Mouse (Mus musculus): ENCODE results near the gene Foxj3. TPM values are rescaled to one million over a fixed set of nuclear protein-coding genes. Genes with fewer than 3 reads are reported as not detected.

Gene Foxj3
- polyA plus RNA-seq, 1 experiment: 19.1 TPM

DNA sequence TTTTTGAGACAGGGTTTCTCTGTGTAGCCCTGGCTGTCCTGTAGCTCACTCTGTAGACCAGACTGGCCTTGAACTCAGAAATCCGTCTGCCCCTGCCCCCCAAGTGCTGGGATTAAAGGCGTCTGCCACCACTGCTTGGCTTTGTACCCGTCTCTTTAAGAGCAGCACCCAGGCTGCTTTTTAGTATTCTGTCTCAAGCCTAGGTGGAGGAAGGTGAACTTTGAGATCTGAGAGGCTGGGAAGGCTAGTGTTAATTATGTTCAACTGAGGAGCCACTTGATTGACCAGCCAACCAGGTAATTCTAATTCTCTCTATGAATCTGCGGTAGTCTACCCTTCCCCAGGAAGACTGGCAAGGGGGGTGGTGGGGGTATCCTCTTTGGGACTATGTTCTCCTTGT is 632 bp downstream of the Foxj3 start:
- H3K4me3 ChIP-seq (ENCODE audit: insufficient read depth, low read depth, low read length): no peak overlapping the region
- peaks cover 10% of the 10 kb centered on the region; the same call in 1 of the 2 replicates for H3K4me1 ChIP-seq (ENCODE audit: control insufficient read depth, insufficient read depth, low read length)
- H3K36me3 ChIP-seq (ENCODE audit: control insufficient read depth, insufficient read depth, low read length): no peaks in the 10 kb centered on the region
- 57% methylated on average over 4 of the region's 4 CpGs for WGBS
- no peak overlapping the region for H3K27ac ChIP-seq (ENCODE audit: insufficient read depth, low read depth, low read length)
- TF ChIP-seq CTCF (conservative IDR thresholded peaks at IDR 0.05; ENCODE audit: insufficient read depth, insufficient read length, low read depth, low read length) (no peak), POLR2A (IDR thresholded peaks at IDR 0.05; ENCODE audit: low read depth, low read length) (no peak)
- no peaks in the 10 kb centered on the region for H3K27me3 ChIP-seq (replicated peaks; ENCODE audit: control insufficient read depth, insufficient read depth, low read length)
- DNase-seq: peak; percentile 62

DNA sequence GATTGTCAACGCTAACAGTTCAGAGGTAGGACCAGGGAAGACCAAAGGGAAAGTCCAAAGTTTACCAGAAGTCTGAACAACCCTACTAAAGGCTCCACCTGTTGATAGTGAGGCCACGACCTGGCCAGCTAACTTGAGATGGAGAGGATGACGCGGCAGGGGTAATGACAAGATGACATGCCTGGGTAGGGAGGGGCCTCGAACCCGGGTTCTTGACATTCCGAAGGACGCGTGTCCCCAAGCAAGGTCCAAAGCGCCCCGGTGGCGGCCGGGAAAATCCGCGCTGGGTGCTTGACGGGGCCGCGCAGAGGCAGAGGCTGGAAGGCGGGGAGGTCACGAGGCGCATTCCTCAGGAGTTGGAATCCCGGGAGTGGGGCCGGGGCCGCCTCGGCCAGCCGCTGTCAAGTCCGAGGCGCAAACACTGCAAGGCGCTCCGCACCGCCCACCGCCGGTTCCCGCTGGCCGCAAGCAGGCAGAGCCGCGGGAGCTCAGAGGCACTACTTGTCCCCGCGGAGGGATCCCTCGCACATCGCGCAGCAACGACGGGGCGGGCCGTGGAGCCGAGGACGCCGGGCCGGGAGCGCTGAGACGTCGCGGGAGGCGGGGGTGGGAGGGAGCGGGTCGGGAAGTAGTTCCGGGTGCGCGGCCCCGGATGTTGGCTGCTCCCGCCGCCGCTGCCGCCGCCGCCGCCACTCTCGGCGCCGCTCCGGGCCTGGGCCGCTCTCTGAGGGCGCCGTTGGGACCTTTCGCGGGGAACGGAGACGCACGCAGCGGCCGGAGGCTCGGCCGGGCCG is 2.4 kb downstream of the Foxj3 start, which contains the start of gene Frg2f1:
Frg2f1 (minus strand) TSS at position 499 of the 794 bp plus-strand sequence.
- Histone ChIP-seq H3K4me3 (ENCODE audit: insufficient read depth, low read depth, low read length) (peak within 1 kb of the TSS; percentile 87), H3K36me3 (ENCODE audit: control insufficient read depth, insufficient read depth, low read length) (no peaks in the 10 kb centered on the region), H3K27ac (ENCODE audit: insufficient read depth, low read depth, low read length) (peak within 1 kb of the TSS; percentile 97), H3K4me1 (ENCODE audit: control insufficient read depth, insufficient read depth, low read length) (peaks cover 10% of the 10 kb centered on the region; the same call in 1 of the 2 replicates), H3K27me3 (replicated peaks; ENCODE audit: control insufficient read depth, insufficient read depth, low read length) (no peaks in the 10 kb centered on the region)
- peak; percentile 97 for DNase-seq
- under 1% methylated on average over 78 of the region's 85 CpGs for WGBS
- TF ChIP-seq CTCF (conservative IDR thresholded peaks at IDR 0.05; ENCODE audit: insufficient read depth, insufficient read length, low read depth, low read length) (no peak), POLR2A (IDR thresholded peaks at IDR 0.05; ENCODE audit: low read depth, low read length) (no peak)

DNA sequence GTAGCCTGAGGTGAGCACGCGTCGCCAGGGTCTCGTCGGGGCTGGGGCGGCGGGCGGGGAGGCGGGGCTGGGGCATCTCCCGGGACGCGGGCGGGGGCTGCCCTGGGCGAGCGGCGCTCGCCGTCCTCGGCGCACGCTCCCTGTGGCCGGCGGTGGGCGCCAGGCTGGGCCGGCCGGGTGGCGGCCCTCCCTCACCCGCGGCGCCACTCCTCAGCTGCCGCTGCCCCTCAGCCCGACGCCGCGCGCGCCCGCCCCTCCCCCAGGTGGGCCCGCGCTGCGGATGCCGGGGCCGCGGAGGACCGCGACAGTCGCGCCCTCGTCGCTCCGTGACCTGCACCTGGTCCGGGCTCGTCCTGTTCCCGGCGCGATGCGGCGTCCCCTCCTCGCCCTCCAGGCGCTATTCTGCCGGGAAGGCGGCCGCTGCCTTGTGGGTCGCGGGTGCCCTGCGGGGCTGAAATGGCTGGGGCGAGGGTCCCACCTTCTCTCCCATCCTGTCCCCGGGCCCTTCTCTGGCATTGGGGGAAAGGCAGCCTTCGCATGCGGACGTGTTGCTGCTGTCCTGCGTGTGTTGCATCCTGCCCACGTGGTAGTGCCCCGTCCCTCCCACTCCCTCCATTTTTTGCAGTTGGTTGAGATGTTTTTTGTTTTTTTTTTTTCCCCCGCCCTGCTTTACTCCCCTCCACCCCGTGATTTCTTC is 3.2 kb downstream of the Foxj3 start:
- DNase-seq: peak; percentile 42
- Histone ChIP-seq H3K4me3 (ENCODE audit: insufficient read depth, low read depth, low read length) (peak overlapping the region; percentile 87), H3K27me3 (replicated peaks; ENCODE audit: control insufficient read depth, insufficient read depth, low read length) (no peaks in the 10 kb centered on the region), H3K36me3 (ENCODE audit: control insufficient read depth, insufficient read depth, low read length) (no peaks in the 10 kb centered on the region), H3K4me1 (ENCODE audit: control insufficient read depth, insufficient read depth, low read length) (peaks cover 10% of the 10 kb centered on the region; the same call in 1 of the 2 replicates), H3K27ac (ENCODE audit: insufficient read depth, low read depth, low read length) (peak overlapping the region; percentile 86)
- TF ChIP-seq POLR2A (IDR thresholded peaks at IDR 0.05; ENCODE audit: low read depth, low read length) (no peak), CTCF (conservative IDR thresholded peaks at IDR 0.05; ENCODE audit: insufficient read depth, insufficient read length, low read depth, low read length) (no peak)
- WGBS: under 1% methylated on average over 63 of the region's 76 CpGs

DNA sequence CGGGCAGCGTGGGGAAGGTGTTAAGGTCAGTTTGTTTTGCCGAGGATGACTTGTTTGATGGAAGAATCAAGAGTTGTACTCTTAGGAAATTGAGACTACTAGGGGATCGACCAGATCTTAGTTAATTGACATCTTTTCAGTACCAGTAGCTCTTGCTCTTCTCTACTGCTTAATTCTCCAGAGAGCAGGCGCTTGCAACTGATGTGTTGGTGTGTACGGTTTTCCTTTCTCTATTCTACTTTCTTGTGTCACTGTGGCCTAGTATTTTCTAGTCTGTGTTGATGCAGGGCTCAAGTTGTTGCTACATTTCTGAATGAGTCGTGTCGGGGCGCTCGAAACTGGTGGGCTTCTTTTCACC is 3.7 kb downstream of the Foxj3 start:
- no peak for TF ChIP-seq POLR2A (IDR thresholded peaks at IDR 0.05; ENCODE audit: low read depth, low read length)
- TF ChIP-seq CTCF (conservative IDR thresholded peaks at IDR 0.05; ENCODE audit: insufficient read depth, insufficient read length, low read depth, low read length): no peak
- peaks cover 10% of the 10 kb centered on the region; the same call in 1 of the 2 replicates for H3K4me1 ChIP-seq (ENCODE audit: control insufficient read depth, insufficient read depth, low read length)
- 6% methylated on average over 10 of the region's 10 CpGs for WGBS
- no peak for DNase-seq
- H3K27ac ChIP-seq (ENCODE audit: insufficient read depth, low read depth, low read length): peak overlapping the region; percentile 59
- peak overlapping the region; percentile 87 for H3K4me3 ChIP-seq (ENCODE audit: insufficient read depth, low read depth, low read length)
- H3K36me3 ChIP-seq (ENCODE audit: control insufficient read depth, insufficient read depth, low read length): no peaks in the 10 kb centered on the region
- H3K27me3 ChIP-seq (replicated peaks; ENCODE audit: control insufficient read depth, insufficient read depth, low read length): no peaks in the 10 kb centered on the region

- Histone ChIP-seq H3K36me3 (ENCODE audit: control insufficient read depth, insufficient read depth, low read length) (no peaks in the 10 kb centered on the region), H3K4me3 (ENCODE audit: insufficient read depth, low read depth, low read length) (no peak overlapping the region), H3K27ac (ENCODE audit: insufficient read depth, low read depth, low read length) (no peak overlapping the region), H3K4me1 (ENCODE audit: control insufficient read depth, insufficient read depth, low read length) (peaks cover 12% of the 10 kb centered on the region), H3K27me3 (replicated peaks; ENCODE audit: control insufficient read depth, insufficient read depth, low read length) (no peaks in the 10 kb centered on the region)
- DNase-seq: no peak
- no peak for TF ChIP-seq CTCF (conservative IDR thresholded peaks at IDR 0.05; ENCODE audit: insufficient read depth, insufficient read length, low read depth, low read length)
- WGBS: 15% methylated on average over 1 of the region's 1 CpGs
Observed at GRCm38 (mm10) chr4:119550864-119551263, 14.1 kb downstream of the Foxj3 start.

DNA sequence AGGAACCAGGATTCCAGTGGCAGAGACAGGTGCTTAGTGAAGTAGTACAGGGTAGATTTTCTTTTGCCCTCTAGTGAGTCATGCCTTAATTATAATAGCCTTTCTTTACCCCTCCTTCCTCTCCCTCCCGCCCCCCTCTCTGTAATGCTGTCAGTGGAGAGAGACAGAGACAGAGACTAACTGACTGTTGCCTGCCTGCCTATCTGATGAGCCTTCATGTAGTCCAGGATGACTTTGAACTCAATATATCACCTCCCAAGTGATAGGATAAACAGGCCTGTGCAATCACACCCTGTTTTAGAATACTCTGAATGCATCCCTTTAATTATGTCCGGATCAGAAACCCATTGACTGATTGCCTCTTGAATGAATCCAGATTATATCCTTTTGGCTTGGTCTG is 18.7 kb downstream of the Foxj3 start:
- H3K27ac ChIP-seq (ENCODE audit: insufficient read depth, low read depth, low read length): no peak overlapping the region
- H3K4me3 ChIP-seq (ENCODE audit: insufficient read depth, low read depth, low read length): no peak overlapping the region
- TF ChIP-seq CTCF (conservative IDR thresholded peaks at IDR 0.05; ENCODE audit: insufficient read depth, insufficient read length, low read depth, low read length) (no peak), POLR2A (IDR thresholded peaks at IDR 0.05; ENCODE audit: low read depth, low read length) (no peak)
- no peak for DNase-seq
- 56% methylated on average over 2 of the region's 2 CpGs for WGBS
- no peaks in the 10 kb centered on the region for H3K27me3 ChIP-seq (replicated peaks; ENCODE audit: control insufficient read depth, insufficient read depth, low read length)
- peaks cover 11% of the 10 kb centered on the region for H3K4me1 ChIP-seq (ENCODE audit: control insufficient read depth, insufficient read depth, low read length)
- H3K36me3 ChIP-seq (ENCODE audit: control insufficient read depth, insufficient read depth, low read length): no peaks in the 10 kb centered on the region

GRCm38 (mm10) chr4:119563136-119563535 is 26.3 kb downstream of the Foxj3 start:
- Histone ChIP-seq H3K4me1 (ENCODE audit: control insufficient read depth, insufficient read depth, low read length) (peaks cover 9% of the 10 kb centered on the region), H3K27ac (ENCODE audit: insufficient read depth, low read depth, low read length) (no peak overlapping the region), H3K4me3 (ENCODE audit: insufficient read depth, low read depth, low read length) (no peak overlapping the region), H3K27me3 (replicated peaks; ENCODE audit: control insufficient read depth, insufficient read depth, low read length) (no peaks in the 10 kb centered on the region), H3K36me3 (ENCODE audit: control insufficient read depth, insufficient read depth, low read length) (no peaks in the 10 kb centered on the region)
- no peak for DNase-seq
- TF ChIP-seq POLR2A (IDR thresholded peaks at IDR 0.05; ENCODE audit: low read depth, low read length) (no peak), CTCF (conservative IDR thresholded peaks at IDR 0.05; ENCODE audit: insufficient read depth, insufficient read length, low read depth, low read length) (no peak)

All from kidney, adult 2 months (tissue).